Mouse (Mus musculus) adrenal gland, postnatal 14 days (tissue): Measurements from ENCODE around the gene Gm42906. TPM values are rescaled to one million over a fixed set of nuclear protein-coding genes. Genes with fewer than 3 reads are reported as not detected.
A peak's percentile ranks its signal among the peaks of the same experiment; 100 is the strongest.

ENCODE experiments used
- DNase-seq: peaks from one replicate; pipeline ENCODE4 v3.0.0; 2021; ENCODE audit warnings: mixed read lengths
- total RNA-seq: library from RNA; stranded (reverse); gene quantifications from 2 replicates; pipeline ENCODE4 v1.2.3, GENCODE M21; 2021

The Gm42906 gene
- total RNA-seq, 1 experiment from 2014 or later = not detected

DNA sequence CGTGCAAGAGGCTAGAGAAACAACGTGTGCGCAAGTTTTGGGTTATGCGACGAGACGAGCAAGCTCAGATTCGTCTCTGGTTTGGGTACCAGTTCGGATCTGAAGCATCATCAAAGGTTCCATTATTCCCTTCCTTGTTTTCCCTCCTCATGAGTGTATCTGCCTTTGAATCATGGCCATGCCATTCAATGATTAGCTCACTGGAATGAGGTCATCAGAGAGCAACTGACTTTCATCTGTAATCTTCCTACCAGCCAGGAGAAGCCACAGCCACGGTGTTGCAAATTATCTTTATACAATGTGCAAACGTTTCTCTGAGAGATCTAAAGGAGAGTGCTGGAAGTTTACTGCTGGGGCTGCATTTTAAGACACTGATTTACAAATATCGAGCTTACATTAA lies 240.6 kb downstream of the Gm42906 start:
- DNase-seq = no peak

DNA sequence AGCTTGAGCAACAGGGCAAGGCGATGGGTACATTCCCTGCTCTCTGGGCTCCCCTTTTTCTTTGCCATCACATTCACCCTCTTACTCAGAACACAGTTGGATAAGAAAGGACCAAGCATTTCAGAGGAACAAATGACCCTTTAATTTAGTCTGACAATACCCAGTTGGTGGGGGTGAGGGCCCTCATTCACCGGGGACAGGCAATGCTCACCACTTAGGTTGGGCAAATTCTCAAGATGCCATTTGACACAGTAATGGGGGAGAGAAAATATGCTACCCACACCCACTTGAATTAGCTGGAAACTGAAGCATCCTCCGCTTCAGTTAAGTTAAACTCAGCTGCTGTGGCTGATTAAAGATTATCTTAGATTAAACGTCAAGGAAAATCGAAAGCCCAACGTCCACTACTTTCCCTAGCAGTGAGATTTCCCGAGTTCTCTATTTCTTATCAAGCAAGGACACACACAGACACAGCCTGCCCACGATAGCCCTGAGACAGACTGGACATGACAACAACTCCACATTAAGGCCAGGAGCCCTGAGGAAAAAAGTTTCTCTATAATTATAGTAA lies 242.6 kb downstream of the Gm42906 start:
- no peak for DNase-seq

DNA sequence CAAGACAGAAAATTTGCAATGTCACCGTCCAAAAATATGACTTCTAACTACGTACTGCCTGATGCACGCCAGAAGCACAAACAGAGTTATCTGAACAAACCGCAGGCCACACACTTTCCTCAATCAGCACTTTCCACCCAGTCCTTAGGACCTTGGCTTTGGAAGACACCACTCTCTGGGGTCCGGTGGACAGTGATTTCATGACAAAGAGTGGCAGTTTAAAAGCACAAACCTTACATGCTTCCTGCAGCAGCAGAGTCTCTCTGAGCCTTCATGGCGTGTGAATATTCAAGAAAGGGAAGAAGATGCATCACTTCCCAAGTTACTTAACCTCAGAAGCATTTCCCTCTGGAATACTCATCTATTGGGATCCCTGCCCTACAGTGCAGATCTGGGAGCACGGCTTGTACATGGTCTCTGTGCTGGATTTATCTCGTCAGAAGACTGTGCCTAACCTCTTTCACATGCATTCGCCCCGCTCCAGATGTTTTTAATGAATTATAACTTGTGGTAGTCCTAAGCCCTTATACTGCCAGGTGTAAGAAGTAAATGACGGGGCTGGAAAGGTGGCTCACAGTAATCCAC lies 244.2 kb downstream of the Gm42906 start:
- DNase-seq = no peak

- no peak for DNase-seq
These were observed 246.7 kb downstream of the Gm42906 start for GRCm38 (mm10) chr5:151181288-151181687.

DNA sequence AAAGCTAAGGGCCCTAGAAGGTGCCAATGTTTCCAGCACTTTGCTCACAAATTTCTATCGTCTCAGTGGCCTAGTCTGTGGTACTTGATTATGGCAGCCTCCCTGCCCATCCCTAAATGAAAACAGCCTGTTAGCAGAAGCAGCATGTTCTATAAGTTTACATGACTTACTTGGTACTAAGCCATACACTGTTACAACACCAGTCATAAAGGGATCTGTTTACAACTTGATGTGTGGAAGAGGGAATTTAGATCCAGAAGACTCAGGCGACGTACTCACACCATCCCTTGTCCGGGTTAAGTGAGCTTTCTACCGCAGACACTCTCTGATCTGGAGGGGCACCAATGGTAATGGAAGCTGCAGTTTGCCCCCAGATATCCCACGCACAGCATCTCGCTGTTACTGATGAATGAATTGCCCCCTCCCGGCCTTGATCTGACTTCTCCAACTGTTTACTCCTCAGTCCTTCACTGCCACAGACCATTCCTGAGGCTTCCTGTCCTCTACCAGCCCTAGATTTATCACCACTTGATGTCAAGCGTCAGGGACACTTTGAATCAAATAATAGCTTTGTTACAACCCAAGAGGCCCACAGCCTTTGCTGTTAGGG lies 247.7 kb downstream of the Gm42906 start:
- peak; percentile 34 for DNase-seq

GRCm38 (mm10) chr5:151177171-151177570 lies 250.8 kb downstream of the Gm42906 start:
- DNase-seq = no peak

- no peak for DNase-seq
These were observed 252.1 kb downstream of the Gm42906 start for GRCm38 (mm10) chr5:151175897-151176313.

GRCm38 (mm10) chr5:151174485-151175460 lies 253.2 kb downstream of the Gm42906 start:
- DNase-seq = no peak

GRCm38 (mm10) chr5:151173774-151174173 lies 254.2 kb downstream of the Gm42906 start:
- no peak for DNase-seq

GRCm38 (mm10) chr5:151170168-151170750 lies 257.7 kb downstream of the Gm42906 start:
- no peak for DNase-seq

- DNase-seq = no peak
These were observed 259.8 kb downstream of the Gm42906 start for GRCm38 (mm10) chr5:151168191-151168590.

GRCm38 (mm10) chr5:151167641-151168040 lies 260.3 kb downstream of the Gm42906 start:
- DNase-seq = no peak

GRCm38 (mm10) chr5:151166266-151166665 lies 261.7 kb downstream of the Gm42906 start:
- DNase-seq = peak; percentile 66

- no peak for DNase-seq
These were observed 262.5 kb downstream of the Gm42906 start for GRCm38 (mm10) chr5:151165381-151166016.

- no peak for DNase-seq
These were observed 263.1 kb downstream of the Gm42906 start for GRCm38 (mm10) chr5:151164815-151165214.

DNA sequence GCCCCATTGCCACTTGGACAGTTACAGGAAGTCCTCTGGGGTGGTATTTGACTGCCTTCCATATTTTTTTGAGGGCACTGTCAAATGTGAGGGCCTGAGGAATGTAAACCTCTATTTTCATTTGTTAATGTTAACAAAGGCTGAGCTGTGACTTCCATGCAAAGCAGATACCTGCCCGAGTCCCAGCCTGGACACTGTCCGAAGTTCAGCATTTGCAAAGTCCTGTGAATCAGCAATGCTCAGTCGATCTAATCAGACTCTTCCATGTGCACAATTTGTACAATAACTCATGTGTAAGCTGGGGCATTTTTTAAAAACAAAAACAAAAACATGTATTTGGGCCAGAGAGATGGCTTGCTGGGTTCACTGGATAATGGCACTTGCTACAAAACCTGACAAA lies 265.3 kb downstream of the Gm42906 start:
- DNase-seq = no peak

DNA sequence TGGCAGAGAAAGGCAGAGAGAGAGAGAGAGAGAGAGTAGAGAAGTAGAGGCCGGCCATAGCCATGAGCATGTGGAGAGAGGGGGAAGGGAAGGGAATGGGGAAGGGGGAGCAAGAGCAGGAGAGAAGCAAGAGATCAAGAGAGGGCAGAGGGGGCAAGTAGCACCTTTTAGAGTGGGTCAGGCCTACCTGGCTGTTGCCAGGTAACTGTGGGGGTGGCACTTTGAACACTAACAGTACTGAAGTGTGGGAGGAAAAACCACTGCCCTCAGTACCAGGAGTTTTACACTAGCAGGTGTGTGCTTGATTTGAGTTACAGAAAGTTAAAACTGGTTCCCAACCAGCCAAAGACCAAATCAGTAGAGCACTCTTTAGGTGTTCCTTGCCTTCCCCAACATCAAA lies 272.7 kb downstream of the Gm42906 start:
- no peak for DNase-seq

GRCm38 (mm10) chr5:151154780-151155179 lies 273.2 kb downstream of the Gm42906 start:
- peak; percentile 53 for DNase-seq

GRCm38 (mm10) chr5:151154030-151154429 lies 273.9 kb downstream of the Gm42906 start:
- DNase-seq = no peak

DNA sequence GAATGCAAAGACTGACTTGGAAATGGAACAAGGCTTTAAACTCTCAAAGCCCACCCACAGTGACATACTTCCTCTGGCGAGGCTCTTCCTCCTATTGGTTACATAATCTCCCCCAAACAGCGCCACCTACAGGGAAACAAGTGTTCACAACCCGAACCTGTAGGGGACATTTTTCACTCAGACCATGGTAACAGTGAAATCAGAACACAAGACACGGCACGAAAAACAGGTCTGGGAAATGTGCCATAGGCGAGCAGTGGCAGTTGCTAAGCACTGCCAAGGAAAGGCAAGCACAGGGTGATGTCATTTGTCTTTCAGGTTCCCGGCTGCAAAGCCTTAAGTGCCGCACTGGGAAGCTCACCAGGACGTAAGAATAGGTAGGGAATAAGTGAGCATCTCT lies 276.4 kb downstream of the Gm42906 start:
- DNase-seq = peak; percentile 22

- no peak for DNase-seq
These were observed 278.5 kb downstream of the Gm42906 start for GRCm38 (mm10) chr5:151149509-151149908.

- no peak for DNase-seq
These were observed 279.9 kb downstream of the Gm42906 start for GRCm38 (mm10) chr5:151148079-151148478.
